Mouse (Mus musculus) brain, adult 2 months (tissue): ENCODE data around the gene Strn3.
A peak's percentile ranks its signal among the peaks of the same experiment; 100 is the strongest.
"Not testable (repeated sequence)": the region's sequence is repeated elsewhere in the genome, so short reads cannot be mapped to it uniquely, and the experiment has no call there.

Source experiments
- DNase-seq: peaks from one replicate; pipeline ENCODE4 v3.0.0; 2011; ENCODE audit warnings: low read depth, low spot score

Strn3 gene

DNA sequence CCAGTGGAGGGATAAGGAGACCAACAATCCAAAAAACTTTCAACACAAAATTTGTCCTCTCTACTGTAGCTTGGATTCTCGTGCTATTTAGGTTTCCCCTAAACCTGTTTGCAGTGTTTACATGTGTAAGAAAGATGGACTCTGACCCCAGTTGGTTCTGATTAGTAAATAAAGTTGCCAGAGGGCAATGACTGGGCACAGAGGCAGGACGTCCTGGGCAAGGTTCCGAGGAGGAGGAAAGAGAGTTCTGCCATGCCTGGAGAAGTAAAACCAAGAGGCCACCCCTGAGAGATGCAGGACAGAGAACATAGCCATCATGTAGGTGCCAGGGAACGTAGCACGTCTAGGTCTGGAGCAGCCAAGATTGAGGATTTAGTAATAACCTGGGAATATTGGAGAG is 79.3 kb downstream of the Strn3 start:
- DNase-seq, result no peak

GRCm38 (mm10) chr12:51606138-51606537 is 85.6 kb downstream of the Strn3 start:
- DNase-seq, result peak; percentile 77

GRCm38 (mm10) chr12:51603306-51603705 is 88.4 kb downstream of the Strn3 start:
- no peak for DNase-seq

DNA sequence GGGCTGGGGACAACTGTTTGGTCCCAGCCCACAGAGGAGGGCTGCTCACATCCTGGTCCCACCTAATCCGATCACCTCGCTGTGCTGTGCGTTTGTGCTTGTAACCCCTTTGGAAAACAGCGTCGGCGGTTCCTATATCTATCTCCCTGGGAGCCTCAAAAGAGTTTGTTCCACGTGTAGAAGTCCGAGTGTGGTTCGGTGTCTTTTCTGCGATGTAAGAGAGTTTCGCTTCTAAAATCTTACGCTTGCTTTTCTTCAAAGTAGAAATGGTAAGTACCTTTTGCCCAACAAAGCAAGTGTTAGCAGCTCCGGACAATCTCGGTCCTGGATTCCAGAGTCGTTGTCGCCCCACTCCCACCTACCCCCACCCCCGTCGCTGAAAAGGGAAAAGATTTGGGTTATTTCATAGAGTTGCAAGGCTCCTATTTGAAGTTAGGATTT is 97.6 kb downstream of the Strn3 start:
- peak; percentile 30 for DNase-seq

- peak; percentile 25 for DNase-seq
Measured at GRCm38 (mm10) chr12:51593229-51594029, 98.3 kb downstream of the Strn3 start, which contains the start of gene Coch. Gene Coch, plus strand, starts transcription at chr12:51593341.

GRCm38 (mm10) chr12:51592888-51593228 is 98.8 kb downstream of the Strn3 start:
- no peak for DNase-seq

GRCm38 (mm10) chr12:51591921-51592320 is 99.8 kb downstream of the Strn3 start:
- peak; percentile 28 for DNase-seq

DNA sequence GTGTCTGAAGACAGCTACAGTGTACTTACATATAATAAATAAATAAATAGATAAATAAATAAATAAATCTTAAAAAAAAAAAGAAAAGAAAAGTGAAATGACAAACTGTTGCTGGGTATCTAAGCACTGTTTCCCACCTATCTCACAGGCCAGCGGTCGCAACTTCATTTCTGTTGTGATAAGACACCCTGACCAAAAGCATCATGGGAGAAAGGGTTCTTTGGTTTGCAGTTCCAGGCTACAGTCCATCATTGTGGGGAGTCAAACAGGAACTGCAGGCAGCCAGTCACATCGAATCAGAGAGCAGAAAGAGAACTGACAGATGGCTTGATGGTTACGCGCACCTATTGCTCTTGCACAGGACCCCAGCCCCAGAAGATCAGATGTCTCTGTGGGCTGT is 102.4 kb downstream of the Strn3 start:
- DNase-seq, result no peak

DNA sequence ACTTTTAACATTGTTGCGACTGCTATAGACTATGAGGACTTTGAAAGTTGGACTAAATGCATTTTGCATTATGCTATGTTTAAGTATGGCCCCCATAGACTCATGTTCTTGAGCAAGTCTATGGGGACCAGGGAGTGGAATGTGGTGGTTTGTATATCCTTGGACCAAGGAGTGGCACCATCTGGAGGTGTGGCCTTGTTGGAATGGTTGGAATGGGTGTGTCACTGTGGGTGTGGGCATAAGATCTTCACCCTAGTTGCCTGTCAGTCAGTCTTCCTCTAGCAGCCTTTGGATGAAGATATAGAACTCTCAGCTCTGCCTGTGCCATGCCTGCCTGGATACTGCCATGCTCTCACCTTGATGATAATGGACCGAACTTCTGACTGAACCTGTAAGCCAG is 113.9 kb downstream of the Strn3 start:
- DNase-seq, result not testable (repeated sequence)

DNA sequence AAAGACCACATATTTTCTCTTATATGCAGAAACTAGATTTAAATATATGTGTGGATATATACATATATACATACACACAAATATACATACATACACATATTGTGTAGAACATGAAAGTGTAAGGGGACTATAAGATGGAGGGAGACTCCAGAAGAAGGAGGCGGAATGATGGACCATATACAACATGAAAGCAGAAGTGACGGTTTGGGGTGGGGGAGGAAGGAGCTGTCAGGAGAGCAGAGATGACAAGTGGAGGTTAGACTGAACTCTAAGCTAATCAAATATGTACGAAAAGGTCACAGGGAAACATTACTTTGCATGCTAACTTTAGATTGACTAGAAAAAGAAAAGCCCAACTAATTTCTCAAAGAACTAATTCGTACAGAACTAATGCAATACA is 119.0 kb downstream of the Strn3 start:
- no peak for DNase-seq

GRCm38 (mm10) chr12:51569944-51570343 is 121.8 kb downstream of the Strn3 start:
- DNase-seq, result no peak

DNA sequence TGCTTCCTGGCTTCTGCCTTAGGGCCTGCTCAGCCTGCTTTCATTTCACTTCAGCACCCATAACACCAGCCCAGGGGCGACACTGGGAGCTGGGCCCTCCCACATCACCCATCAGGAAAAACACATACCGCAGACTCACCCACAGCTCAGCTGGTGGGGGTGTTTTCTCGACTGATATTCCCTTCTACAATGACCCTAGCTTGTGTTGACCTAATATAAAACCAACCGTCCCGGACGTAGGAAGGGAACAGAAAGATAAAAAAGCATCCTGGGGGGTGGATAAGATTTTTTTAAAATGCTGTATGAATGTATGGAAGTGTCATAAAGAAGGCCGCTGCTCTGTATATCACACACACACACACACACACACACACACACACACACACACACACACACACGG is 122.2 kb downstream of the Strn3 start:
- DNase-seq, result no peak

- peak; percentile 26 for DNase-seq
Measured at GRCm38 (mm10) chr12:51567225-51567624, 124.5 kb downstream of the Strn3 start.

DNA sequence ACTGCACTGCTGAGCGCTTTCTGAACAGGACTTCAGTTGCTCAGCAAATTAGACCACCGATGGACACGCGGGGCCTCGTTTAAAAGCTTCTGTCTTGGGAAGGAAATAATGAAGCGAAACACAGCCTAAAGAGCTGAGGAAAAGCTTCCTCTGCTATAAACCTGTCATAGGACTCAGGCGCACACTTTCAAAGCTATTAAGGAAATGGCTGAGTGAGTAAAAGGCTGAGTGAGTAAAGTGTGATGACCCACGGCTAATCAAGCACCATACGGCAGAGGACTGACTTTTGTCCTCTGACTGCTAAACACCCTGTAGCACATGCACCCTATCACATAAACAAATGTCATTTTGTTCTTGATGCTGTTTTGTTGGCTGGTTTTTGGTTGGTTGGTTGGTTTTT is 130.3 kb downstream of the Strn3 start:
- no peak for DNase-seq
